Mouse (Mus musculus): Measurements from ENCODE around the gene Klhl22. TPM values are rescaled to one million over a fixed set of nuclear protein-coding genes. Genes with fewer than 3 reads are reported as not detected.
A peak's percentile ranks its signal among the peaks of the same experiment; 100 is the strongest.
"Not testable (repeated sequence)": the region's sequence is repeated elsewhere in the genome, so short reads cannot be mapped to it uniquely, and the experiment has no call there.

Klhl22 gene
- 16.7 and 20.1 TPM in 2 replicates for total RNA-seq (2014; fragmentation: Nextera tagmentation)
- total RNA-seq (2017), result 13.2 and 24.6 TPM in 2 replicates

DNA sequence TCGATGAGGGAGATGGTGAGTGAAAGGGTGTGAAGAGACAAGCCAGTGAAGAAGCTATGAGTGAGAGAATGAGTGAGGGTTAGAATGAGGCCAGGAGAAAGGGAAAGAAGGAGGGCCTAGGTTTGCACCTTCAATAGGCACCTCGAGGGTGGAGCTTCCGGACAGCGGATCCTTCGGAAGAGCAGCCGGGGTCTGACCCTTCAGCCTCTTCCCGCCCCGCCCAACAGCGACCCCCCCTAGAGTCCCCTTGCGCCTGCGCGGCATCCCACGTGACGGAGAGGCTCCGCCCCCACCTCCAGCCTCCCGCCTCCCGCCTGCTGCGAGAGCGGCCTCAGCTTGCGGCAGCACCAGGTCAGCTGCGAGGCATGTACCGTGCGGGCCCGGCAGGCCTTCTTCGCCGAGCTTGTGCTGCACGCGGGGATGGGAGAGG lies at the start of gene Klhl22:
Gene Klhl22 (plus strand): TSS at position 275 of the 430 bp plus-strand sequence.
- peak; percentile 81 for ATAC-seq (replicated peaks; ENCODE audit: poor library complexity, severe bottlenecking)

DNA sequence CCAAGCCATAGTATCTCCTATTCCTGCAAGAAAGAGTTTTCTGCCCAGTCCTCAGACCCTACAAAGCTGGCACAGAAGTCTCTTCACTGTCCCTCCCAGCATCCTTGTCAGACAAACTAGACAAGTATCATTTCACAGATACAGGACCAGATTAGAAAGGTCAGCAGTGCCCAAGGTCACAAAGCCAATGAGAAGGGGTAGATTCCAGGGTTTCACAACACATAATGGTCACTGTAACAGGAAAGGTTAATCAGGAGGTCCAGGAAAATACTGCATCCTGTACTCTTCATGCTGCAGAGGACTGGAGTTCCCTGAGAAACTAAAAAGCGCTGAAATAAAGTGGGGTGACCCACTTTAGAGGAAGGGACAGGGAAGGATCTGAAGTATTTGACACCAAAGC lies 41.6 kb upstream of the Klhl22 start:
- no peak for ATAC-seq (replicated peaks; ENCODE audit: poor library complexity, severe bottlenecking)

DNA sequence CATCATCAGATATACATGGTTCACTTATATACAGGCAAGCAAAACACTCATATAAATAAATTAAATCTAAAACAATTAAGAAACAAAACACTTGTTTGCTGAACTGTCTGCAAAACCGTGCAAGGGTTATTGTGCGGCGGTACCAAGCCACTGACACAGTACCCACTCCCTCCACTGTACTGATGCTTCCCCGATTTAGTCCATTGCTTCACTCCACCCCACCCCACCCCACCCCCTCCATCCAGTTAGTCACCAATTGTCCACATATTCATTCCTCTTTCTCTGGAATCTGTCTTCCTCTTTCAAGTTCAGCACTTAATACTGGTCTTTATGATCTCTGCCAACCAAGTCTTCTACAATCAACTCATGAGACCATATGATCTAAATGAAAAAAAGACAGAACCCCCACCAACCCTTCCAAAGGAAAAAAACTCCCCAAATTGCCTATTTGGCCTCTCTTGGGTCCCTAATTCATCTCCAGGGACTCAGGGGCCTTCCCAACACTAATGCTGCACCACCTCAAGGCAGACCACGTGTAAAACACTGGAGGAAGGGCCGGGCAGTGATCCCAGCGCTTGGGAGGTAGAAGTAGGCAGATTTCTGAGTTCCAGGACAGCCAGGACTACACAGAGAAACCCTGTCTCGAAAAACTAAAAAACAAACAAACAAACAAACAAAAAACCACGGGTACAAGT lies 38.2 kb upstream of the Klhl22 start:
- peak; percentile 73 for ATAC-seq (replicated peaks; ENCODE audit: poor library complexity, severe bottlenecking)

DNA sequence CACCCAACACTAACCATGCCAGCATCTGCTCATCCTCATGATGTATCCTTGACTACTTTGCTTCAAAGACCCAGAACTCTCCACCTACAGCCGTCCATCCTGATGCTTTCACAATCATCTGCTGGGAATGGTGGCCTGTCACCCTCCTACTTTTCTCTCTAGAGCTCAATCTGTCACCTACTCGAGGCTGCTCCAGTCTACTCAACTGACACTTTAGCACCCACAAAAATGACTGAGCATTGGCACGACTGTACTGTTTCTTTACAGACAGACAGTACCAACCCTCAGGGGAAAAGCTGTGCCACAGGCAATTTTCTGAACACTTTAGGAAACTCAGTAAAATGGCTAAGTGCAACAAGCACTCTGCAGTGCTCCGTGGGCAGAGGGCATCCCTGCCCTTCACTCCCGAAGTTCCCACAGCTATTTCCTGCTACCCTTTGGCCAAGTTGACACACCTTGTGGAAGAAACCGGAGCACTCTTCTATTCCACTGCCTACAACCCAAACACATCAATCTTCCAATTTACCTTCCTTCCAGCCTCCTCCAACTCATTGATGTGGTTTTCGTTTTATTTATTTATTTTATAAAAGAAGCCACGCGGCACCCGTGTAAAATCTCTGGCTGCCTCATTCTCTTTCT lies 37.5 kb upstream of the Klhl22 start:
- ATAC-seq (replicated peaks; ENCODE audit: poor library complexity, severe bottlenecking), result no peak

DNA sequence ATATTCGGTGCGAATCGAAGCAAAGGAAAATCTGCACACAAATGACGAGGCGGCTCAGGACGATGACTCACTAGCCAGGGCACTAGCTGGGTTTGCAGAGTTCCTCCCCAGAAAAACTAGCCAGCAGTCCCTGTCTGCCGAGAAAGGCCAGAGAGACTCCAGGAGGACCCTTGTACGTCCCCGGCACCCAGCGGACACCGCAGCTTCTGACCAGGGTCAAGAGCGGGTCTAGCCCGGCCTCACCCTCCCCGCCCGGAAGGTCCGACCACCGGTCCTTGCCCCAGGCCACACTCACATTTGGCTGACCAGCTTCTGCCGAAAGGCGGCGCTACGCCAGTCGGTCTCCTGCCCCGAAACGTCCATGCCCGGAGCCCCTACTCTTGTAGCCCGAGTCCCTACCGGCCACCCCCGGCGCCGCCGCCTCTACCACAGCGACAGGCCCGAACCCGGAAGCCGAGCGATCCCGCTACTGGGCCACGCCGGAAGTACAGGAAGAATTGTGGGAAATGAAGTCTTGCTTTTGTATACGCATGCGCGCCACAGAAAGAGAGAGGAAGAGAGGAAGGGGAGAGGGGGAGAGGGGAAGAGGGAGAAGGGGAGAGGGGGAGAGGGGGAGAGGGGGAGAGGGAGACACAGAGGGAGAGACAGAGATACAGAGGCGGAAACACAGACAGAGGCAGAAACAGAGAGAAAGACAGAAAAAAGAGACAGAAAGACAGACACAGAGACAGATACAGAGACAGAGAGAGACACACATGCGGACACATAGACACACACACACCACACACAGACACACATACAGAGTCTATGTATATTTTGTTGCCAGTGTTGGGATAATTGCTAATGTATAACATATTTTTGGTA lies 36.7 kb upstream of the Klhl22 start:
- peak; percentile 87 for ATAC-seq (replicated peaks; ENCODE audit: poor library complexity, severe bottlenecking)

DNA sequence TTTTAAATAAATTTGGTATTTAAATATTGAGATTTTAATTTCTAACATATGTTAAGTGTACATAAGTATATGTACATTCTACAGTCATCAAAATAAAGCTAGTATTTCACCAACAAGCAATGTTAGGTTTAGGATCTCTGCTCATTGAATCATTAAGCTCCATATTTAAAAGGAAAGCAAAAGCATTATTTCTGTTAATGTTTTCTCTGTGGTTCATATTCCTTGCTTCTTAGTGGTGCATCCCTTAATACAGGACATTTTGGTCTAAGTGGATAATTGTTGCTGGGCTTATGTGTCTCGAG lies 36.1 kb upstream of the Klhl22 start:
- ATAC-seq (replicated peaks; ENCODE audit: poor library complexity, severe bottlenecking), result no peak

DNA sequence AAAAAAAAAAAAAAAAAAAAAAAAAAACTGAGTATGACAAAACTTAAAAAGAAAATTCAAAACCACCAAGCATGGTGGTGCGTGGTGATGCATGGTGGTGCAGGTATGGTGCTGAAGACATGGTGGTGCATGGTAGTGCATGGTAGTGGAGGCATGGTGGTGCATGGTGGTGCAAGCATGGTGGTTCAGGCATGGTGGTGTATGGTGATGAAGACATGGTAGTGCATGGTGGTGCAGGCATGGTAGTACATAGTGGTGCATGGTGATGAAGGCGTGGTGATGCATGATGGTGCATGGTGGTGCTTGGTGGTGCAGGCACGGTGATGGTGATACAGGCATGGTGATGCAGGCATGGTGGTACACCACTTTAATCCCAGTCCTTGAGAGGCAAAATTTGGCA lies 35.0 kb upstream of the Klhl22 start:
- 0 out of 2 replicates have a peak, but pooled peaks have one; percentile 9 for ATAC-seq (replicated peaks; ENCODE audit: poor library complexity, severe bottlenecking)

DNA sequence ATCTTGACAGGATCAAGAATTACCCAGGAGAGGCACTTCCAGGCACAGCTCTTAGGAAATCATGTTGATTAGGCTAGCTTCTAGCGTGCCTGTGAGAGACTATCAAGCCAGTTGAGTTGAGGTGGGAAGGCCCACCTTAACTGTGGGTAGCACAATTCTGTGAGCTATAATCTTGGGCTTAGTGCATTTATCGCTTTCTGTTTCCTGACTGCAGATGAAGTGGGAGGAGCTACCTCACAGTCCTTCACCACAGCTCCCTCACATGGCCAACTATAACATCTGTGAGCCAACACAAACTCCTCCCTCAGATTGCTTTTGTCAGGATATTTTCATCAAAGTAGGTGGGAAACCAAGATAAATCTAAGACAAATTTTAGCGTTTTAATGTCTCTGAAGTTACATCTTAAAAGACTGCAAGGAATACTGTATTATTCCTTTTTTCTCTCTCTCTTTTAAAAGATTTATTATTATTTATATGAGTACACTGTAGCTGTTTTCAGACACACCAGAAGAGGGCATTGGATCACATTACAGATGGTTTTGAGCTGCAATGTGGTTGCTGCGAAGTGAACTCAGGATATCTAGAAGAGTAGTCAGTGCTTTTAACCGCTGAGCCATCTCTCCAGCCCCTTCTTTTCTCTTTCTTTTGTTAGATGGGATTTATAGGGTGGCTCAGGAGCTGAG lies 32.1 kb upstream of the Klhl22 start:
- peak; percentile 80 for ATAC-seq (replicated peaks; ENCODE audit: poor library complexity, severe bottlenecking)

DNA sequence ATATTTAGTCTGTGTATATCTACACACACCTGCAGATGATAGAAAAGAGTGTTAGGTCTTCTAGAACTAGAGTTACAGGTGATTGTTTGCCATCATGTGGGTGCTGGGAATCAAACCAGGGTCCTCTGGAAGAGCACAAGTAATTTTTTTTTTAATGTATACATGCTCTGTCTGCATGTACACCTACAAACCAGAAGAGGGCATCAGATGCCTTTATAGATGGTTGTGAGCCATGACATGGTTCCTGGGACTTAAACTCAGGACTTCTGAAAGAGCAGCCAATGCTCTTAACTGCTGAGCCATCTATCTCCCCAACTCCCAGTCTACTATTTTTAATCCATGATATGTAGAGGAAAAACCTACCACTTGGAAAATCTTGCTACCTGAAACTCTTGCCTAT lies 29.4 kb upstream of the Klhl22 start:
- no peak for ATAC-seq (replicated peaks; ENCODE audit: poor library complexity, severe bottlenecking)

DNA sequence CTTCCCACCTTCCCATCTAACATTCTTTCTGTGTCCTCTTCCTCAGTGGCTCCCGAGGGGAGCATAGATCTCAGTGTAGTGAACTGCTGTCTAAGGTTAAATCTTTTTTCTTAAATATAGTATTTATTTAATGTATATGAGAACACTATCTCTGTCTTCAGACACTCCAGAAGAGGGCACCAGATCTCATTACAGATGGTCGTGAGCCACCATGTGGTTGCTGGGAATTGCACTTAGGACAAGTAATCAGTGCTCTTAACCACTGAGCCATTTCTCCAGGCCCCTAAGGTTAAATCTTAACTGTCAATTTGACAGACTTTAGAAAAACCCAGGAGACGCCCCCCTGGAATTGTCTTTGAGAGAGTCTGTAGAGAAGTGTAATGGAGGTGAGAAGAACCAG lies 27.4 kb upstream of the Klhl22 start:
- ATAC-seq (replicated peaks; ENCODE audit: poor library complexity, severe bottlenecking), result no peak

DNA sequence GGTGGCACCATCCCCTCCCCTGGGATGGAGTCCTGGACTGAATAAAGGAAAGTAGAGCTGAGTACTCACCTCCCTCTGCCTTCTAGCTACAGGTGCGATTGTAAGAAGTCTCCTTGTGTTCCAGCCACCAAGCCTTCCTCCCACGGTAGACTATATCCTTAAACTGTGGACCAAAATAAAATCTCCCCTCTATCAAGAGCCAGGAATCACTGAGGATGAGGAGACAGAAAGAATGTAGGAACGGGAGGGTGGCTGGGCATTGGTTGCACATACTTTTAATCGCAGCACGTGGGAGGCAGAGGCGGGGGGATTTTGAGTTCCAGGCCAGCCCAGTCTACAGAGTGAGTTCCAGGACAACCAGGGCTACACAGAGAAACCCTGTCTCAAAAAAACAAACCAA lies 27.0 kb upstream of the Klhl22 start:
- no peak for ATAC-seq (replicated peaks; ENCODE audit: poor library complexity, severe bottlenecking)

DNA sequence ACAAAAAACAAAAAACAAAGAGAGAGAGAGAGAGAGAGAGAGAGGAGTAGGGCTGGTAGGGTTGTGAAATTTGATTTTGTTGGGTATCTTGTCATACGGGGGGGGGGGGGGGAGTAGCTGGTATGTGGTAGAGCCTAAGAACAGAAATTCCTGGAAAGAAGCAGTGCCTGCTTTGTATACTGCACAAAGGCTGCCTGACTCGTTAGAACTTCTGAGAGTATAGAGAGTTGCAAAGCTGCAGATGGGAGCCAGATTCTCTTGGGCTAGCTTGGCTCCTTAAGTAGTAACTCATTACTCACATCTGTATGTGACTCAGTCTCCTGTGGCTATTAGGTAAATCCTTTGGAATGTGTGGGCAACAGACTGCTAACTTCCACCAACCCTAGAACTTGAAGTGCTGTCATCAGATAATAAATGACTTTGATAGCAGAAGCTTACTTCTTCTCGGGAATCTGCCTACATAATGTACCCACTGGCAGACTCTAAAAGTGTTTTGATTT lies 26.5 kb upstream of the Klhl22 start, which contains the start of gene Med15:
Gene Med15 (minus strand): TSS at position 51 of the 500 bp plus-strand sequence.
- no peak for ATAC-seq (replicated peaks; ENCODE audit: poor library complexity, severe bottlenecking)

DNA sequence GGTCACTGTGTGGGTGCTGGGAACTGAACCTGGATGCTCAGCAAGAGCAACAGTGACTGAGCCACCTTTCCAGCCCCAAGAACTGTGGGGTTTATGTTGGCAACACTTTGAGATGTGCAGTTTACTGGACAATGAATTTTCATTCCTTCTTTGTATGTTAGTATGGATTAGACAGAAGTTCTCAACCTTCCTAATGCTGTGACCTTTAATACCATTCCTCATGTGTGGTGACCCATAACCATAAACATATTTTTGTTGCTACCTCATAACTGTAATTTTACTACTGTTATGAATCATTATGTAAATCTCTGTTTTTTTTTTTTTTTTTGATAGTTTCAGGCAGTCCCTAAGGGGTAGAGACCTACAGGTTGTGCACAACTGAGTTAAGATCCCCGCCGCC lies 25.8 kb upstream of the Klhl22 start:
- ATAC-seq (replicated peaks; ENCODE audit: poor library complexity, severe bottlenecking), result no peak

DNA sequence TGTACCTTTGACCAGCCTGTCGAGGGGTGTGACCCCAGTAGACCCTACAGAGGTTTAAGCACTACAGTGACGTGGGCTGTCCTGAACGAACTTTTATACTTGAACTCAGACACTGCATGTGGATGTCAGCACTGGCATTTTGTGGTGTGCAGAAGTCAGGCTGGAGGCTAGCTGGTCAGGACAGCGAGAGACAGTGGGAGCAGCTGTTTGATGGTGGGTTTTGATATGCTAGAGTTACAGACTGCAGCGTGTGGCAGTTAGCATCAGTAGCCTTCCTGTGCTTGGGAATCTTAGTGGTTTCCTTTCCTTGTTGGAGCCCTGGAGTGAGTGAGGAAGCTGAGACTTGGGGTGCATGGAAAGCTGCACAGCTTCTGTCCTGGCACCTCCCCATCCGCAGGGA lies 24.5 kb upstream of the Klhl22 start:
- ATAC-seq (replicated peaks; ENCODE audit: poor library complexity, severe bottlenecking), result not testable (repeated sequence)

DNA sequence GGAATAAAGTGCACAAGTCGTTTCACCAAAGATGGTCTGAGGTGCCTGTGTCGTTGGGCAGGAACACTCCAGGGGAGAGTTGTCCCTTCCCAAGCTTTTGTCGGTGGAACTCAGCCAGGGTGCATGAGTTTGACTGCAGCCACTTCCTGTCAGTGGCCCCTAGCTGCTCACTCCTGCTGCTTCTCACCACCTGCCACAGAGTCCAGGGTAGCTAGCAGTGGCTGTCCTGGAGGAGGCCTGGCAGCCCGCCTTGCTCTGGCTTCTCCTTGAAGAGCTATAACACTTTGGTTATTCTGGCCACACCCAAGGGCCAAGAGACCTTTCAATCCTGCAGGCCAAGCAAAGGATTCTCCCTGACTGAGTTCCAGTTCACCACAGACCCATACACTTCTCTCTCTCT lies 23.3 kb upstream of the Klhl22 start:
- ATAC-seq (replicated peaks; ENCODE audit: poor library complexity, severe bottlenecking), result no peak

DNA sequence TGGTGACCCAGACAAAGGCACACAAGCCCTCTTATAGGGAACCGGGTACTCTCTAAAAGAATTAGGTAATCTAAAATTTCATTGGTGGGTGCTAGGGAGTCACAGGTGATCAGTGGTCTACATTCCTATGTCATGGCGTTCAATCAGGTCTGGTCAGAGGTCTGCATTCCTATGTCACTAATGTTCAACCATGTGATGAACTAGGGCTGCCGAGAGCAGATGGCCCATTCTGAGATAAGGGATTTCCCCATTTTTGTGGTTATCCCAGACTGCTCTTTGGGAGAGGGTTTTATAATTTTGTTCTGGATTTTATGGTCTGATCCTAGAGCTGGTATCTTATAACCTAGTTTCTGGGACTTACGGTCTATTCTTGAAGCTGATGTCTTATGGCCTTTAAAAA lies 19.3 kb upstream of the Klhl22 start:
- no peak for ATAC-seq (replicated peaks; ENCODE audit: poor library complexity, severe bottlenecking)

DNA sequence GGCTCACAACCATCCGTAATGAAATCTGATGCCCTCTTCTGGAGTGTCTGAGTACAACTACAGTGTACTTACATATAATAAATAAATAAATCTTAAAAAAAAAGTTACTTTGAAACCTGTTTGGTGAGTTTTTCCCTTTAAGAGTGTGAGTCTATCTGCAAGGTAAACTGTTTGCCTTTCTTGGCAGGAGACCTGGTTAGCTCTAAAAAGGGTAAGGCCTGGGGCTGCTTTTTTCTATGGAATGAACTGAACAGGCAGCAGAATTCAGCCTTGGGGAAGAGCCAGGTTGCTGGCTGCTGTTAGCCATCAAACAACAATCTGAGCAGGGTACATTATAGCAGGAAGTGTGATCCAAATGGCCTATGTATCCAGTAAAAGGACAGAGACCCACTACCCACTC lies 16.6 kb upstream of the Klhl22 start:
- ATAC-seq (replicated peaks; ENCODE audit: poor library complexity, severe bottlenecking), result no peak

DNA sequence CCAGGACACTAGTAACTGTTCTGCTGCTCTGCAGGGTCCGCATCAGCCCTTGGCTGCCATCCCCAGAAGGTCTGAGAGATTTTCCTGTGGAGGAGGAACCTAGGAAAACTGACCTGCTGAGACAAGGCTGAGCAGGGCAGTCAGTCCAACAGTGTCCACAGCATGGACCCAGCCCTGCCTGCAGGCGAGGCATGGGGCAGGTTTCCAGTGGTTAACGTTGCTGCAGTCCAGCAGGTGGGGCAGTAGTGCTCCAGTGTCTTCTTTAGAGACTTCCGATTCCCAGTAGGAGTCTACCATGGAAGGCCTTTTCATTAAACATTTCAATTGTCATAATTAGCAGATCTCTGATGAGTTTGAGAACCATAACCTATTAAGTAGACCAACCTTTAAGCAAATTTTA lies 16.1 kb upstream of the Klhl22 start:
- ATAC-seq (replicated peaks; ENCODE audit: poor library complexity, severe bottlenecking), result no peak

DNA sequence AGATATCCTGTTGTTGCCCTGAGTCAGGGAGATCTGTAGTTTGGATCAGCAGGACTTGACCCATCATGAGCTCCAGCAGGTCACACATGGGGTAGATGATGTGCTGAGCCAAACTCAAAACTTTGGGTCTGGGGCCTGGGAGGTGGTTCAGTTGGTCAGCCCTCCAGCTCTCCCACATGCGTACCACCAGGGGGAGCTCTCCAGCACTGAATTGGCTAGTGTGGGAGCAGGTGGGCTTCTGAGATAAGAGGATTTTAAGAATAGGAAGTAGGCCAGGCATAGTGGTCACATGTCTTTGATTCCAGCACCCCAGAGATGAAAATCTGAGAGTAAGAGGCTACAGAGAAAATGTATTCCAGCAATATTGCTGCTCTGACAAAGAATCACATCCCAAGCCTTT lies 14.9 kb upstream of the Klhl22 start:
- ATAC-seq (replicated peaks; ENCODE audit: poor library complexity, severe bottlenecking), result peak; percentile 71

DNA sequence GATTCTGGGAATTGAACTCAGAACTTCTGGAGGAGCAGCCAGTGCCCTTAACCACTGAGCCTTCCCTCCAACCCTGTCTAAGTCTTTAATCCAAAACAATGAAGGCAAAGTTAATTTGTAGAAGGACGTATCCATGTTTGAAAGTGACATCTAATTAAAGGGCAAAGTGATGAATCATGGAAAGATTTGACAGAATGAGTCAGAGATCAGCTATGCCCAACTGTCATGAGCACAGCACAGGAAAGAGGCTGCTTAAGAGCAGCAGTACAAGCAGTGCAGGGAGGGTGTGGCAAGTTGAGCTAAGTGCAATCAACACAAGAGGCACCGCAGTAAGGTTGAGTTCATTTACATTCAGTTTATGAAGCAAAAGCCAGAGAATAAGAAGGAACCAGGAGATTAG lies 14.4 kb upstream of the Klhl22 start:
- ATAC-seq (replicated peaks; ENCODE audit: poor library complexity, severe bottlenecking), result no peak

DNA sequence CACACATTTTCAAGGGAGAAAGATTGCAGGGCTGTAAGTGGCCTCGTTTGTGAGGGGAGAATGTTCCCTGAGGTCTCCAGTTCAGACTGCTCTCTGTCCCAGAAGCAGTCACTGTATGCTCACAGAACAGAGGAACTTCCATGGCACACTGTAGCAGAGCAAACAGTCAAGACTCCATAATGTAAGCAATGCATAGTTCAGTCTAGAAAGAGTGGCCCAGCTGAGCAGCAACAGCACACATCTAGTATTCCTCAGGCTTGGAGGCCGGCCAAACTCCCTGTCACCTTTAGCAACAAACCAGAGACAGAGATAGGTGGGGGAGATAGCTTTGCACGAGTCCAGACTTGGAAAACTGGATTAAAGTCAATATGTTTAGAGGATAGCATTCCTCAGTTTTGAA lies 6.4 kb upstream of the Klhl22 start:
- no peak for ATAC-seq (replicated peaks; ENCODE audit: poor library complexity, severe bottlenecking)

All from granulocyte monocyte progenitor cell, adult 5-6 weeks (primary cell).